Mouse (Mus musculus): ENCODE results near the gene Pou2f3.

The Pou2f3 gene

GRCm38 (mm10) chr9:43114833-43115232 is 95.3 kb downstream of the Pou2f3 start:
- in situ Hi-C loops (cut with MseI, MboI) = loop anchor here in 1 of 2 experiments (10.0 kb wide), 1 partner anchor 110 kb away; no protein-coding TSS in a partner anchor

GRCm38 (mm10) chr9:43110286-43110980 is 99.7 kb downstream of the Pou2f3 start:
- in situ Hi-C loops (cut with MseI, MboI) = loop anchor here in 1 of 2 experiments (10.0 kb wide), 1 partner anchor 106 kb away; no protein-coding TSS in a partner anchor

GRCm38 (mm10) chr9:43109125-43109524 is 101.0 kb downstream of the Pou2f3 start:
- in situ Hi-C loops (cut with MseI, MboI) = loop anchor here in 1 of 2 experiments (10.0 kb wide), 1 partner anchor 104 kb away; no protein-coding TSS in a partner anchor

- in situ Hi-C loops (cut with MseI, MboI) = loop anchor here in 1 of 2 experiments (10.0 kb wide), 1 partner anchor 104 kb away; no protein-coding TSS in a partner anchor
Measured at GRCm38 (mm10) chr9:43108721-43109120, 101.4 kb downstream of the Pou2f3 start.

GRCm38 (mm10) chr9:43108081-43108480 is 102.1 kb downstream of the Pou2f3 start:
- in situ Hi-C loops (cut with MseI, MboI) = loop anchor here in 1 of 2 experiments (10.0 kb wide), 1 partner anchor 103 kb away; no protein-coding TSS in a partner anchor

- in situ Hi-C loops (cut with MseI, MboI) = loop anchor here in 1 of 2 experiments (10.0 kb wide), 1 partner anchor 103 kb away; no protein-coding TSS in a partner anchor
Measured at GRCm38 (mm10) chr9:43107555-43107954, 102.6 kb downstream of the Pou2f3 start.

GRCm38 (mm10) chr9:43107187-43107517 is 103.0 kb downstream of the Pou2f3 start, which contains the start of gene Arhgef12:
Gene Arhgef12 (minus strand): TSS chr9:43107239.
- in situ Hi-C loops (cut with MseI, MboI) = loop anchor here in 1 of 2 experiments (10.0 kb wide), 1 partner anchor 102 kb away; no protein-coding TSS in a partner anchor

GRCm38 (mm10) chr9:43106426-43107186 is 103.6 kb downstream of the Pou2f3 start:
- in situ Hi-C loops (cut with MseI, MboI) = loop anchor here in 1 of 2 experiments (10.0 kb wide), 1 partner anchor 102 kb away; no protein-coding TSS in a partner anchor

GRCm38 (mm10) chr9:43105664-43106361 is 104.4 kb downstream of the Pou2f3 start:
- in situ Hi-C loops (cut with MseI, MboI) = loop anchor here in 1 of 2 experiments (10.0 kb wide), 1 partner anchor 101 kb away; no protein-coding TSS in a partner anchor

- in situ Hi-C loops (cut with MseI, MboI) = loop anchor here in 1 of 2 experiments (10.0 kb wide), 1 partner anchor 100 kb away; no protein-coding TSS in a partner anchor
Measured at GRCm38 (mm10) chr9:43104873-43105663, 105.1 kb downstream of the Pou2f3 start.

- in situ Hi-C loops (cut with MseI, MboI) = loop anchor here in 1 of 2 experiments (10.0 kb wide), 1 partner anchor 100 kb away; no protein-coding TSS in a partner anchor
Measured at GRCm38 (mm10) chr9:43104526-43104872, 105.7 kb downstream of the Pou2f3 start.

GRCm38 (mm10) chr9:43103675-43104299 is 106.4 kb downstream of the Pou2f3 start:
- in situ Hi-C loops (cut with MseI, MboI) = loop anchor here in 1 of 2 experiments (10.0 kb wide), 1 partner anchor 99 kb away; no protein-coding TSS in a partner anchor

- in situ Hi-C loops (cut with MseI, MboI) = loop anchor here in 1 of 2 experiments (10.0 kb wide), 1 partner anchor 98 kb away; no protein-coding TSS in a partner anchor
Measured at GRCm38 (mm10) chr9:43102931-43103330, 107.2 kb downstream of the Pou2f3 start.

- in situ Hi-C loops (cut with MseI, MboI) = loop anchor here in 1 of 2 experiments (10.0 kb wide), 1 partner anchor 97 kb away; no protein-coding TSS in a partner anchor
Measured at GRCm38 (mm10) chr9:43101936-43102595, 108.1 kb downstream of the Pou2f3 start.

- in situ Hi-C loops (cut with MseI, MboI) = no loop called here
Measured at GRCm38 (mm10) chr9:43098922-43099321, 111.2 kb downstream of the Pou2f3 start.

- in situ Hi-C loops (cut with MseI, MboI) = no loop called here
Measured at GRCm38 (mm10) chr9:43097801-43098557, 112.2 kb downstream of the Pou2f3 start.

GRCm38 (mm10) chr9:43096337-43096736 is 113.8 kb downstream of the Pou2f3 start:
- in situ Hi-C loops (cut with MseI, MboI) = no loop called here

GRCm38 (mm10) chr9:43094828-43095227 is 115.3 kb downstream of the Pou2f3 start:
- in situ Hi-C loops (cut with MseI, MboI) = no loop called here
